Mouse (Mus musculus): ENCODE data around the gene Mlph. TPM values are rescaled to one million over a fixed set of nuclear protein-coding genes. Genes with fewer than 3 reads are reported as not detected.

Mlph gene
- total RNA-seq, 2 experiments from 2014 or later, result 0.61 to 0.70 TPM

Other genes starting within 250 kb of the Mlph start
- 10 to 100 TPM; 42.3 to 50.9 TPM for gene Col6a3, start 71.1 kb upstream of the Mlph start, total RNA-seq (2021)
- not detected for gene Prlh, start 38.0 kb downstream of the Mlph start, total RNA-seq (2021)
- gene Rab17, start 54.6 kb downstream of the Mlph start, total RNA-seq (2021), result 1 to 10 TPM; 2.0 to 2.1 TPM
- 10 to 100 TPM; 69.1 to 80.9 TPM for gene Lrrfip1, start 83.7 kb downstream of the Mlph start, total RNA-seq (2021)
- not detected for gene Rbm44, start 230.0 kb downstream of the Mlph start, total RNA-seq (2021)

Measured in heart, postnatal 36 days (tissue).